Mouse (Mus musculus) midbrain, postnatal 0 days (tissue): ENCODE measurements around the gene 1110008P14Rik. TPM values are rescaled to one million over a fixed set of nuclear protein-coding genes. Genes with fewer than 3 reads are reported as not detected.

ENCODE experiments used
- ATAC-seq: fragments of 200-750 bp; cut with Nextera tagmentation; 2 replicates; pipeline ENCODE4 v1.8.0; 2017; ENCODE audit warnings: moderate number of reproducible peaks, mild to moderate bottlenecking, moderate TSS enrichment, moderate library complexity; ENCODE audit not compliant: low FRiP score
- DNase-seq: peaks from one replicate; pipeline ENCODE4 v3.0.0-alpha.2; 2015; ENCODE audit warnings: low spot score
- H3K27ac ChIP-seq: fragments of 300-500 bp; sonication (generic); 2 replicates; pipeline ENCODE4 v1.5.1; 2014; ENCODE audit warnings: low read depth, mild to moderate bottlenecking, low read length, mixed read lengths
- H3K27me3 ChIP-seq: fragments of 300-500 bp; sonication (generic); 2 replicates; pipeline ENCODE4 v1.6.1; 2014; ENCODE audit warnings: low read length, control low read depth, mixed read lengths; ENCODE audit not compliant: insufficient read depth
- H3K36me3 ChIP-seq: fragments of 300-500 bp; sonication (generic); 2 replicates; pipeline ENCODE4 v1.6.1; 2014; ENCODE audit warnings: low read length, control low read depth, mixed read lengths; ENCODE audit not compliant: insufficient read depth
- H3K4me1 ChIP-seq: fragments of 300-500 bp; sonication (generic); 2 replicates; pipeline ENCODE4 v1.6.1; 2014; ENCODE audit warnings: mild to moderate bottlenecking, control low read depth, antibody characterized with exemption, low read length, mixed read lengths; ENCODE audit not compliant: insufficient read depth
- H3K4me2 ChIP-seq: fragments of 300-500 bp; sonication (generic); 2 replicates; pipeline ENCODE4 v1.6.1; 2014; ENCODE audit warnings: low read depth, mild to moderate bottlenecking, low read length, mixed read lengths; ENCODE audit not compliant: poor library complexity, severe bottlenecking
- H3K4me3 ChIP-seq: fragments of 300-500 bp; sonication (generic); 2 replicates; pipeline ENCODE4 v1.5.1; 2014; ENCODE audit warnings: low read depth, mild to moderate bottlenecking, low read length, moderate library complexity
- H3K9ac ChIP-seq: fragments of 300-500 bp; sonication (generic); replicated peaks from 2 replicates; pipeline ENCODE4 v1.6.1; 2014; ENCODE audit warnings: mild to moderate bottlenecking, low read length, moderate library complexity, mixed read lengths; ENCODE audit not compliant: poor library complexity, severe bottlenecking
- H3K9me3 ChIP-seq: fragments of 300-500 bp; sonication (generic); 2 replicates; pipeline ENCODE4 v1.6.1; 2016; ENCODE audit warnings: low read length, control low read depth
- CTCF ChIP-seq: IDR thresholded peaks from 2 replicates; pipeline ENCODE4 v1.5.1; 2016; ENCODE audit warnings: antibody characterized with exemption, mild to moderate bottlenecking
- WGBS: fragments of 180-500 bp; shearing (Covaris S2); extraction: QIAGEN DNeasy Blood & Tissue Kit; methylation state at CpG from one replicate; pipeline ENCODE4 v1.1.7; 2014; 5-methylcytosine and 5-hydroxymethylcytosine counted together
- polyA plus RNA-seq: library from polyadenylated mRNA; unstranded; fragments of >200 nt; fragmentation: Nextera tagmentation; extraction: Ambion mirVana; gene quantifications from 2 replicates; pipeline ENCODE4 v1.2.1, GENCODE M21; 2015
- total RNA-seq: library from RNA; depleted of rRNA; stranded (reverse); fragments of >200 nt; gene quantifications from 2 replicates; pipeline ENCODE4 v1.2.3, GENCODE M21; 2014

1110008P14Rik gene
- total and polyA plus RNA-seq, 2 experiments from 2014 or later = 198 to 450 TPM

- H3K4me2 ChIP-seq = no peak overlapping the region
- 85% methylated on average over 10 of the region's 10 CpGs for WGBS
- no peak overlapping the region for H3K9ac ChIP-seq
- no peaks in the 10 kb centered on the region for H3K9me3 ChIP-seq
- no peaks in the 10 kb centered on the region for H3K36me3 ChIP-seq
- peaks cover under 1% of the 10 kb centered on the region; the same call in 1 of the 2 replicates for H3K4me1 ChIP-seq
- H3K4me3 ChIP-seq = no peak overlapping the region
- DNase-seq (no peak), ATAC-seq (no peak)
- H3K27me3 ChIP-seq = no peaks in the 10 kb centered on the region
- TF ChIP-seq CTCF = no peak
- H3K27ac ChIP-seq = no peak overlapping the region
These were observed 25.5 kb downstream of the 1110008P14Rik start for GRCm38 (mm10) chr2:32356216-32356615.

- Histone ChIP-seq H3K27me3 (no peaks in the 10 kb centered on the region), H3K4me2 (no peak overlapping the region), H3K4me3 (no peak overlapping the region), H3K4me1 (peaks cover 5% of the 10 kb centered on the region; the same call in 1 of the 2 replicates), H3K36me3 (no peaks in the 10 kb centered on the region), H3K27ac (no peak overlapping the region), H3K9ac (no peak overlapping the region), H3K9me3 (no peaks in the 10 kb centered on the region)
- no peak for TF ChIP-seq CTCF
- no peak for DNase-seq
- no peak for ATAC-seq
- 93% methylated on average over 3 of the region's 3 CpGs for WGBS
These were observed 27.3 kb downstream of the 1110008P14Rik start for GRCm38 (mm10) chr2:32354336-32354895.

GRCm38 (mm10) chr2:32353836-32354235 is 27.9 kb downstream of the 1110008P14Rik start:
- H3K9me3 ChIP-seq = no peaks in the 10 kb centered on the region
- 75% methylated on average over 6 of the region's 6 CpGs for WGBS
- no peak overlapping the region; the same call in 1 of the 2 replicates for H3K4me2 ChIP-seq

GRCm38 (mm10) chr2:32353007-32353542 is 28.7 kb downstream of the 1110008P14Rik start, which contains the start of gene Dnm1:
Gene Dnm1, minus strand, starts transcription at chr2:32353338.
- Histone ChIP-seq H3K27me3 (no peaks in the 10 kb centered on the region), H3K9me3 (no peaks in the 10 kb centered on the region), H3K4me1 (peaks cover 5% of the 10 kb centered on the region; the same call in 1 of the 2 replicates), H3K36me3 (peaks cover 4% of the 10 kb centered on the region; the same call in 1 of the 2 replicates), H3K9ac (peak within 1 kb of the TSS; percentile 92), H3K27ac (peak within 1 kb of the TSS; percentile 96), H3K4me3 (peak within 1 kb of the TSS; percentile 82), H3K4me2 (peak within 1 kb of the TSS; percentile 71)
- peak; percentile 91 for DNase-seq
- under 1% methylated on average over 57 of the region's 63 CpGs for WGBS
- peak; percentile 72 for ATAC-seq
- TF ChIP-seq CTCF = peak; percentile 97

More at GRCm38 (mm10) chr2:32353836-32354235, 27.9 kb downstream of the 1110008P14Rik start:
- DNase-seq = no peak
- Histone ChIP-seq H3K27me3 (no peaks in the 10 kb centered on the region), H3K4me3 (no peak overlapping the region), H3K9ac (no peak overlapping the region), H3K36me3 (no peaks in the 10 kb centered on the region), H3K4me1 (peaks cover 5% of the 10 kb centered on the region; the same call in 1 of the 2 replicates), H3K27ac (no peak overlapping the region)
- no peak for ATAC-seq
- TF ChIP-seq CTCF = no peak

GRCm38 (mm10) chr2:32352151-32353006 is 29.4 kb downstream of the 1110008P14Rik start, which contains the start of gene Ciz1:
Gene Ciz1, plus strand, starts transcription at chr2:32352327.
- WGBS = under 1% methylated on average over 25 of the region's 52 CpGs
- TF ChIP-seq CTCF = 0 out of 2 replicates have a peak, but pooled peaks have one; percentile 2
- Histone ChIP-seq H3K4me1 (peaks cover 5% of the 10 kb centered on the region; the same call in 1 of the 2 replicates), H3K9me3 (no peaks in the 10 kb centered on the region), H3K9ac (peak within 1 kb of the TSS; percentile 92), H3K4me3 (peak within 1 kb of the TSS; percentile 82), H3K4me2 (peak within 1 kb of the TSS; percentile 71), H3K36me3 (peaks cover 6% of the 10 kb centered on the region; the same call in 1 of the 2 replicates), H3K27me3 (no peaks in the 10 kb centered on the region), H3K27ac (peak within 1 kb of the TSS; percentile 96)
- ATAC-seq (peak; percentile 67), DNase-seq (peak; percentile 66)
